Mouse (Mus musculus) forebrain, embryonic 10.5 days (tissue): Measurements from ENCODE around the gene Gga3. TPM values are rescaled to one million over a fixed set of nuclear protein-coding genes. Genes with fewer than 3 reads are reported as not detected.

ENCODE experiments used
- DNase-seq: peaks from one replicate; pipeline ENCODE4 v3.0.0-alpha.2; 2017; ENCODE audit warnings: low spot score; ENCODE audit errors: extremely low spot score
- H3K27ac ChIP-seq: fragments of 300-500 bp; sonication (generic); 2 replicates; pipeline ENCODE4 v1.5.1; 2016; ENCODE audit warnings: mild to moderate bottlenecking
- H3K27me3 ChIP-seq: fragments of 300-500 bp; sonication (generic); 2 replicates; pipeline ENCODE4 v1.6.1; 2016; ENCODE audit warnings: mild to moderate bottlenecking; ENCODE audit not compliant: poor library complexity, severe bottlenecking
- H3K36me3 ChIP-seq: fragments of 300-500 bp; sonication (generic); replicated peaks from 2 replicates; pipeline ENCODE4 v1.6.1; 2016; ENCODE audit warnings: mild to moderate bottlenecking, moderate library complexity
- H3K4me1 ChIP-seq: fragments of 300-500 bp; sonication (generic); 2 replicates; pipeline ENCODE4 v1.6.1; 2016
- H3K4me3 ChIP-seq: fragments of 300-500 bp; sonication (generic); 2 replicates; pipeline ENCODE4 v1.5.1; 2016; ENCODE audit warnings: mild to moderate bottlenecking, moderate library complexity
- H3K9me3 ChIP-seq: fragments of 300-500 bp; sonication (generic); 2 replicates; pipeline ENCODE4 v1.6.1; 2016; ENCODE audit warnings: mild to moderate bottlenecking, moderate library complexity
- WGBS: fragments of 180-500 bp; shearing (Covaris S2); methylation state at CpG from one replicate; pipeline ENCODE4 v1.1.7; 2016; 5-methylcytosine and 5-hydroxymethylcytosine counted together
- polyA plus RNA-seq: library from polyadenylated mRNA; unstranded; fragments of >200 nt; fragmentation: Nextera tagmentation; extraction: Ambion mirVana; gene quantifications from 2 replicates; pipeline ENCODE4 v1.2.1, GENCODE M21; 2016

Gga3 gene
- polyA plus RNA-seq, 1 experiment from 2014 or later: 29.6 TPM

DNA sequence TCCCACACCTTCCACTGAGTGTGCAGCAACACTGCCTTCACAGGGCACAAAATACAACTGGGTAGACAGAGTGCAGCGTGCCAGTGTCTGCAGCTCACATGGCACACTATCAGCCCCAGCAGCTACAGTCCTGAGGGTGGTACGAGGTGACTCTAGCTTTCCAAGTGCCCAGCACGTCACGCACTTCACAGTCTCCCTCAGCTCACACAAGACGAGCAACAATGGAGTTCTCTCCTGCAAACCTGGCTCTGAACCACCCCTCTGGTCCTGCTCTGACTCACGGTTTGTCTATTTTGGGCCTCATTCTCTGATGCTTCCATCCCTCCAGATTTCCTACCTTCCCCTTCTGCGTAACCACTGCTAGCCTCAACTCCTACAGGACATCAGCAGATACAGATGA, 4.1 kb downstream of the Gga3 start:
- H3K4me1 ChIP-seq: peaks cover 26% of the 10 kb centered on the region
- no peaks in the 10 kb centered on the region for H3K9me3 ChIP-seq
- no peak for DNase-seq
- H3K27ac ChIP-seq: no peak overlapping the region
- no peak overlapping the region for H3K4me3 ChIP-seq
- H3K27me3 ChIP-seq: no peaks in the 10 kb centered on the region
- peaks cover 70% of the 10 kb centered on the region for H3K36me3 ChIP-seq
- WGBS: 97% methylated on average over 7 of the region's 7 CpGs

- Histone ChIP-seq H3K4me1 (peaks cover 16% of the 10 kb centered on the region), H3K36me3 (peaks cover 85% of the 10 kb centered on the region), H3K27me3 (no peaks in the 10 kb centered on the region), H3K4me3 (no peak overlapping the region), H3K9me3 (no peaks in the 10 kb centered on the region), H3K27ac (no peak overlapping the region)
- WGBS: 95% methylated on average over 4 of the region's 4 CpGs
- DNase-seq: no peak
Measured at GRCm38 (mm10) chr11:115598309-115598708, 5.5 kb downstream of the Gga3 start.

- peaks cover 97% of the 10 kb centered on the region for H3K36me3 ChIP-seq
- 94% methylated on average over 3 of the region's 3 CpGs for WGBS
Measured at GRCm38 (mm10) chr11:115595209-115595608, 8.6 kb downstream of the Gga3 start.

GRCm38 (mm10) chr11:115590526-115591075, 13.2 kb downstream of the Gga3 start:
- 94% methylated on average over 2 of the region's 2 CpGs for WGBS
- H3K36me3 ChIP-seq: peaks cover 98% of the 10 kb centered on the region

More at GRCm38 (mm10) chr11:115595209-115595608, 8.6 kb downstream of the Gga3 start:
- no peak overlapping the region for H3K27ac ChIP-seq
- H3K4me3 ChIP-seq: no peak overlapping the region
- H3K4me1 ChIP-seq: no peaks in the 10 kb centered on the region
- DNase-seq: no peak
- no peaks in the 10 kb centered on the region for H3K27me3 ChIP-seq
- H3K9me3 ChIP-seq: no peaks in the 10 kb centered on the region

DNA sequence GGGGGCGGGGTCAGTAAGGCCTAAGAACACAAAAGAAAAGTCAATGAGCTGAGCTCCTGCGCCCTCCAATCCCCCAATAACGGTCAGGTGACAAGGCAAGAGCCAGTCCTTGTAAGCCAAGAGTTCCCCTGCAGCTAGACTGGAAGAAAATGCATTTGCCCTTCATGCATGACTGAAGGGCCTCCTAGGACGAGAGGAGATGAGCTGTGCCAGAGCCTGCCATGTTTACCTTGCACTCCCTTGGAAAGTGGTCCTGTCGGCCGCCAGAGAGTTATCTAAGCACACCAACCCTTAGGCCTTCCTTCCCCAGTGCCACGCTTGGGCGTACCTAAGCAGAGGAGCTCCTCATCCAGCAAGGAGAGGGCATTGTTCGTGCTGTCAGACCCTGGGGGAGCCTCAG, 15.9 kb downstream of the Gga3 start:
- no peaks in the 10 kb centered on the region for H3K4me1 ChIP-seq
- DNase-seq: no peak
- peaks cover 98% of the 10 kb centered on the region for H3K36me3 ChIP-seq
- H3K27me3 ChIP-seq: no peaks in the 10 kb centered on the region
- WGBS: 86% methylated on average over 9 of the region's 9 CpGs
- no peak overlapping the region for H3K4me3 ChIP-seq
- H3K9me3 ChIP-seq: no peaks in the 10 kb centered on the region
- H3K27ac ChIP-seq: no peak overlapping the region

More at GRCm38 (mm10) chr11:115590526-115591075, 13.2 kb downstream of the Gga3 start:
- no peaks in the 10 kb centered on the region for H3K9me3 ChIP-seq
- H3K4me1 ChIP-seq: no peaks in the 10 kb centered on the region
- no peak for DNase-seq
- no peak overlapping the region for H3K4me3 ChIP-seq
- no peak overlapping the region for H3K27ac ChIP-seq
- no peaks in the 10 kb centered on the region for H3K27me3 ChIP-seq

GRCm38 (mm10) chr11:115586403-115586802, 17.4 kb downstream of the Gga3 start:
- no peak for DNase-seq
- H3K27ac ChIP-seq: no peak overlapping the region
- H3K36me3 ChIP-seq: peaks cover 98% of the 10 kb centered on the region
- no peaks in the 10 kb centered on the region for H3K4me1 ChIP-seq
- H3K27me3 ChIP-seq: no peaks in the 10 kb centered on the region
- no peaks in the 10 kb centered on the region for H3K9me3 ChIP-seq
- no peak overlapping the region for H3K4me3 ChIP-seq
- WGBS: 94% methylated on average over 9 of the region's 9 CpGs

GRCm38 (mm10) chr11:115585573-115586100, 18.2 kb downstream of the Gga3 start:
- Histone ChIP-seq H3K4me3 (no peak overlapping the region), H3K36me3 (peaks cover 98% of the 10 kb centered on the region), H3K27me3 (no peaks in the 10 kb centered on the region), H3K9me3 (no peaks in the 10 kb centered on the region), H3K4me1 (no peaks in the 10 kb centered on the region), H3K27ac (no peak overlapping the region)
- WGBS: 87% methylated on average over 7 of the region's 7 CpGs
- no peak for DNase-seq

- H3K9me3 ChIP-seq: no peaks in the 10 kb centered on the region
- DNase-seq: no peak
- no peaks in the 10 kb centered on the region for H3K4me1 ChIP-seq
- H3K4me3 ChIP-seq: no peak overlapping the region
- 91% methylated on average over 10 of the region's 10 CpGs for WGBS
- no peak overlapping the region for H3K27ac ChIP-seq
- H3K27me3 ChIP-seq: no peaks in the 10 kb centered on the region
- H3K36me3 ChIP-seq: peaks cover 98% of the 10 kb centered on the region
Measured at GRCm38 (mm10) chr11:115584376-115585073, 19.3 kb downstream of the Gga3 start.

- 85% methylated on average over 10 of the region's 10 CpGs for WGBS
- Histone ChIP-seq H3K27ac (no peak overlapping the region), H3K36me3 (peaks cover 100% of the 10 kb centered on the region), H3K4me3 (no peak overlapping the region), H3K9me3 (no peaks in the 10 kb centered on the region), H3K27me3 (no peaks in the 10 kb centered on the region), H3K4me1 (no peaks in the 10 kb centered on the region)
- DNase-seq: no peak
Measured at GRCm38 (mm10) chr11:115582913-115583606, 20.8 kb downstream of the Gga3 start.

- Histone ChIP-seq H3K4me1 (no peaks in the 10 kb centered on the region), H3K27me3 (no peaks in the 10 kb centered on the region), H3K36me3 (peaks cover 85% of the 10 kb centered on the region), H3K4me3 (no peak overlapping the region), H3K27ac (no peak overlapping the region), H3K9me3 (no peaks in the 10 kb centered on the region)
- no peak for DNase-seq
Measured at GRCm38 (mm10) chr11:115579080-115579479, 24.8 kb downstream of the Gga3 start.

DNA sequence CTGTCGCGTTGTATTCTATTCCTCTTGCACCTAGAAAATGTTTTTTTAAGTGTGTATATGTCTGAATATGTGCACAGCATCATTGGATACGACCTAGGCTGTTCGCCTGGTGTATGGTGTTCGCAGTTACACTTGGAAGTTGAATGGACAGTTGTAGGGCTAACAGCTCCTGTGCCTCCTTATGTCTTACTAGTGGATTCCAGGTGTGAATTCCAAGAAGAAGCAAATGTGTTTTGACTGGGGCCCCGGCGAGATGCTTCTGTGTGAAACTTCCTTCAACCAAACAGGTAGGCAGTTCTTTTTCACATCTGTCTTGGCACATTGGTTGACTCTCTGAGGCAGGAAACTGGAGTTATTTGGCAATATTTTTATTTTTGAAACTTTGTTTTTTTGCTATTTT, 38.9 kb downstream of the Gga3 start:
- WGBS: 26% methylated on average over 7 of the region's 7 CpGs
- Histone ChIP-seq H3K4me1 (peaks cover 24% of the 10 kb centered on the region), H3K36me3 (peaks cover 43% of the 10 kb centered on the region), H3K27ac (peak overlapping the region; percentile 100), H3K27me3 (no peaks in the 10 kb centered on the region), H3K9me3 (no peaks in the 10 kb centered on the region), H3K4me3 (peak overlapping the region; percentile 92)
- no peak for DNase-seq

GRCm38 (mm10) chr11:115564064-115564809, 39.6 kb downstream of the Gga3 start, which contains the start of gene Nup85:
Nup85 (plus strand) TSS chr11:115564434.
- Histone ChIP-seq H3K27me3 (no peaks in the 10 kb centered on the region), H3K4me1 (peaks cover 24% of the 10 kb centered on the region), H3K36me3 (peaks cover 36% of the 10 kb centered on the region), H3K4me3 (peak within 1 kb of the TSS; percentile 92), H3K27ac (peak within 1 kb of the TSS; percentile 100), H3K9me3 (no peaks in the 10 kb centered on the region)
- DNase-seq: peak; percentile 97
- WGBS: 0% methylated on average over 42 of the region's 42 CpGs
